Mouse (Mus musculus): ENCODE measurements around the gene Epn3.
A peak's percentile ranks its signal among the peaks of the same experiment; 100 is the strongest.

Gene Epn3

DNA sequence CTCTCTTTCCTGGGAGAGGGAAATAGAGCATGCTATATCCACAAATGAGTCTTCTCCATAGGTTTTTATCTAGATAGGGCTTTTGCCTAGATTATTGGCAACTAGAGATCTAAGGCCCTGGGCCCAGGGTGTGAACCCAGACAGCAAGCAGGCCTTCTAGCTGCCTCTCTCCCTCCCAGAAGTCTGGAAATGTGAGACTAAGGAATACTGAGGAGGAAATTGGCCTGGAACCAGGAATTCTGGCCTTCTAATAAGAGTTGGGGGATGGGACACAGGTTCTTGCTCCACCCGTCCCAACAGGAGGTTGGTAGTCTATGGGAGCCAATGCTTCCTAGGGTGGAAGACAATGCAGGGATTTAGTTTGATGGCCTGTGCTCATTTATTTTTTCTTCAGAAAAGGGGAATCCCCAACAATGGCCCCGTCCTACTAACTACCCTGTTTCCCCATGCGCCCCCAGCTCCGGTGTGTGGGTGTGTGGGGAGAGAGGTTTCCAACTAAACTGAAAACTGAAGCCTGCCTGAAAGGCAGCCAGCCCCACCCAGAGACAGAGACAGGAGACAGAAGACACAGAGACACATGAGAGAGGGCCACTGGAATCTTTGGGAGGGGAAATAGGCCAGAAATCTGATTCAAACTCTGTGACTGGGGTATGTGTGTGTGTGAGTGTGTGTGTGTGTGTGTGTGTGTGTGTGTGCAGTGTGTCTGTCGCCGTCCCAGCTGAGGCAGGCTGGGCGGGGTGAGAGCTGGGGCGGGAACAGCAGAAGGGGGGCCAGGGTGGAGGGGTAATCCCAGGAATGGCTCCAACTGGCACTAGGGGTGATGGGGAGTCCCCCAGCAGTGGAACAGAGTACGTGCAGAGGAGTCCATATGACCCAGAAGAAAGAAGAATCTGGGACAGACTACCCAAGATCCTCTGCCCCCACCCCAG is 30.4 kb downstream of the Epn3 start:
- DNase-seq: no peak

DNA sequence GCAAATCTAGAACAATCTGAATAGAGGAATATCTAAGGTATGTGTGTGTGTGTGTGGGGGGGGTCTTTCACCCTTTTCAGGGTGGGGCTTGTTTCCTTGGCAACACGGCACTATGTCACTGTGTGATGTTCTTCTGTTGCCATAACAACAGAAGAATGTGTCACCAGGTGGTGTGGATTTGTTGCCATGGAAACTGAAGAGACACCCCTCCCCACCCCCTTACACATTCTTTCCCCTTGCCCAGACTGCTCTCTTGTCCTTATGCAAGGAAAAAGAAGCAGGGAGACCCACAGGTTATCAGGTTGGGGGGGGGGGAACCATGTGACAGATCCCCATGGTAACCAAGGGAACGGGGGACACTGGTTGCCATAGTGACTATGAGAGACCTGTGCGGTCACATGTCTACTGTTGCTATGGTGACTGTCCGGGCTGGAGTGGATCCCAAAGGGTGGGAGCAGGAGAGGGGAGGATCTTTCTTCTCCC is 31.2 kb downstream of the Epn3 start:
- DNase-seq: peak; percentile 81

DNA sequence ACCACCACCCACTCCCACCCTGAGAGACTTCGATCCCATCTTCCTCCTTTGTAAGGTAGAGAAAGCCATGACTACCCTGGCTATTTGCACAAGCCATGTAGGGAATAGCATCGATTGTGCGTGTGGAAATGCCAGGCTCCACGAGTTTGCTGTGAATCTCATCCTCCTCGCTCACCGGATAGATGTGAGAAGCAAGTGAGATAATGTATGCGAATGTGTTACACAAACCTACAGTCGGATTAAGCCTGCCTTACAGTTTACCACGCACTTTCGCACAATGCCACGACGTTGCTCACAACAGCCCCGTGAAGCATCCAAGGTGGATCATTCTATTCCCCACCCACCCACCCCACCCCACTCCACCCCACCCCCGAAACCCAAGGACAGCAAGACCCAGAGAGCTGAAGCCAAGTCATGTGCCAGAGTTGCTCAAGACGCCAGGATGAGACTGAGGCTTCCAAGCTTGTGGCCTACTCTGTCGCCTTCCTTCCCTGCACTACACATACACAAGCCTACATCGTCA is 33.4 kb downstream of the Epn3 start:
- DNase-seq: no peak

DNA sequence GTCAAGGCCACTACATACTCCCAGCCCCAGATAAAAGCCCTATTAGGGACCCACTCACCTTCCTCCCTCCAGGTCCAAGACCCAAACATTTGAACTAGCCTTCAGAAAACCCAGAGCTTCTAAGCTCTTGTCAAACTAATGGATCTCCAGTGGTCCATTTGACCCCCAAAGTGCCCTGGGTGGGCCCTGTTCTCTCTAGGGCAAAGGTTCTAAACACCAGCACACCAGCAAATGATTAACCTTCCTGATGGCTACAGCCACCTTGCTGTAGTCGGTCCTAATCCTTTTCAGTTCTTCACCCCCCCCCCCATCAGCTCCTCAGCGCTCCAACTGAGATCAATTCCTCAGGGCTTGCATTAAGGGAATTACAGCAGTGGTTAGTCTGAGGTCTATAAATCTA is 35.6 kb downstream of the Epn3 start:
- DNase-seq: no peak

DNA sequence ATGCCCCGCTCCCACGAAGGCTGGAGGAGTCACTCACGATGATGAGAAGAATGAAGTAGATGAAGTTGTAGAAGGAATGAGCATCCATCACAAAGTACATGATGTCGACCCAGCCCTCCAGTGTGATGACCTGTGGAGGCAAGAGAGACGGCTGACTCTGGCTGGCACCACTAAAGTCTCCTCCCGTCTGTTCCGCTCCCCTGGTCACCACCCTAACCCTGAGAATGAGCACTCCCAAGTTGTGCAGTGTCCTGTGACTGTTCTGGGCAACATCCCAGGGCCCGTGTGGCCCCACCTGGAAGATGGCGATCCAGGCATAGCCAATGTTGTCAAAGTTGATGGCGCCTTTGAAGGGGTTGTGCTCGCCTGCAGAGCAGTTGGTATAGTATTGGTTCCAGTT is 37.9 kb downstream of the Epn3 start:
- no peak for DNase-seq

DNA sequence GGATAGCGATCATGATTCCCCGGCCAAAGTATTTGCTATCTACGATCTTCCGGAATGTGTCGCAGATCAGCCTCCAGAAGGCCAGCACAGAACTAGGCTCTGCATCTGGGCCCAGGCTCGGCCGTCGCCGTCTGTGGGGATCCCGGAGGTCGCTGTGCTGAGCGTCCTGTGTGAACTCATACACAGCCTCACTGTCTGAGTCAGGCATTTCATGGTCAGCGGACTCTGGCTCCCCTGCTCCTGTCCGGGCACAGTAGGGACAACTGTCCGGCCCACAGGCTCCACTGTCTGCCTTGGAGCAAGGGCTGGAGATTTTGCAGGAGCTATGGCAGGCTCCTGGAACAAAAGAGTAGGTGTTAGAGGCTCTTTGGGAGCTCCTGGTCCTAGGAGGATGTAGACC is 42.8 kb downstream of the Epn3 start:
- DNase-seq: no peak

DNA sequence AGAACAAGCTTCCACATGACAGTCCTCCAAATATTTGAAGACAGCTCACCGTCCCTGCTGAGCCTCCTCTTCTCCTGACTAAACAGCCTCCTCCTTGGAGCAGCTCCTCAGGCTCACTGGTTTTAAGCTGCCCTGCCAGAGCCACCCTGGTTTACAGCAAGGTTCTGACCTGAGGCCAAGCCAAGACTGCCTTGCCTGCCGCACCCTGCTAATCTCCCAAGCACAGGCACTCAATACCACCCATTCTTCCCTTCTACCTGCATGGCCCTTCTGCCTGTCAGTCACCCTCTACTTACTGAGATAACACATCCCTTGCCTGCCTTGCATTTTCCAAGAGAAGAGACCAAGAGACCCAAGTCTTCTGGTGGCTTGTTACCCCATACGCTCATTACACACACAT is 43.4 kb downstream of the Epn3 start:
- DNase-seq: no peak

DNA sequence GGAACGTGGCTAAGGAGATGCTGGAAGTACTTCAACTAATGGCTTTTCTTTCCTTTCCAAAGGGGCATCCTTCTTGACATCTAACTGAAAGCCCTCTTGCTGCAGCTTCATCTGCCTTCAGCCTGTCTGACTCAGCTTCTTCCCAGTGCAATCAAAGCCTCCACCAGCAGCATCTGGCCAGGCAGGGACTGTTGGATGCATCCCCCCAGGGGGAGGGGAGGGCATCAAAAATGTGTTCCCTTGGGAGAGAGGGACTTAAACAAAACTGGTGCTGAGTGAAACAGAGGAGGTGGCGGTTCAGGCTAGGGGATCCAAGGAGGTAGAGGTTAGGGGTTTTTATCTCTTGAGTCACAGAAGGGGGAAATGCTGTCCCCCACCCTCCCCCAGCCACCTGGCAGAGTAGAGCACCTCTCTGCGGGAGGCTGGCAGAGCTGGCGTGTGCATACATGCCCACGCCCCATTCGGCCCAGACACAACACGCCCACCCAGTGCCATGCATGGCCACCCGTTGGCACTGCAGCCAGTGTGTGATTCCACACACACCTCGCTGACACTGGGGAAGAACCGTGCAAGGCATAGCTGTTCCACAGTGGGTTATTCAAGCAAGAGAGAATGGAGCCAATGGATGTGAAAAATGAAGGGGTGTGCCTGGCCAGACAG is 44.5 kb downstream of the Epn3 start:
- DNase-seq: no peak

DNA sequence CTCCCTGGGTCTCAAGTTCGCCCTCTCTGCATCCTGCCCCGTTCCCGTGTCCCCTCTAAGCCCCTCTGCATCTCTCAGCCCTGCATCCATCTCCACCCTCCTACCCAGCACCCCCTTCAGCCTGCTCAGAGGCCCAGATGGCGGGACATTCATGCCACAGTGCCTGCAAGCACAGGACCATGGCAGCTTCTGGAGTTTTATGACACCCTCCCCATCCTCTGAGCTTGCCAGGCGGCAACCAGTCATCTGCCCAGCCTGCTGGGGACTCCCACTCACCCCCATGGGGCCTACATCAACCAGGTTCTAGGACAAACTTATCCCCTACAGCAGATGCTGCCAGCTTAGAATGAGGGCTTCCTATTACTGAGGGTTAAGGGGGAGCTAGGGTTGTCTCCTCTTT is 45.0 kb downstream of the Epn3 start:
- DNase-seq: peak; percentile 75

DNA sequence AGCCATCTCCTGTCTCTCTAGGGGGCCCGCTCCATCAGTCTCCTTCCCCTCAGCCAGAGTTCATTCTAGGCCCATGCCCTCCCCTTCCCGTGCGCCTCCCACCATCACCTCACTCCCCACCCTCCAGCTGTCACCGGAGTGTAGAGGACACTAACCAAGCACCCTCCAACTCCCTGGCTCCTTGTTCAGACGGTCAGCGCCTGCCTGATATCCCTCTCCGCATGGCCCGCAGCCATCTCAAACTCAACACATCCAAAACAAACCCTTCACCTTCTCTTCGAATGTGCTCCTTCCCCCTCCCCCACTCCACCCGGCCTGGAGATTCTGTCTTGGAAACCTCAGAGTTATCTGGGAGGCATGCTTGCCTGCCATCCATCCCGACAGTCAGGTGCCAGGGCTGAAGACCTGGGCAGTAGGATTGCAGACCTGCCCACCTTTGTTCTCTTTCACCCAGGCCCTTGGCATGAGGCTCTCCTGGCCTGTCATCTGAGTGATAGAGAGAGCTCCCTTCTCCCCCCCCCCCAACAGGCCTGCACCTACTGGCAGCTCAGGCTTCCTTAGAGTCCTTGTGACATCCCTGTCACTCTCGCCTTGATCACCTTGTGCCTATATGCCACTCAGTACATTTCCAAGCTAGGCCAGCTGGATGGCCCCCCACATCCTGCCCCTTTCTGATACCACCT is 48.5 kb downstream of the Epn3 start:
- DNase-seq: no peak

DNA sequence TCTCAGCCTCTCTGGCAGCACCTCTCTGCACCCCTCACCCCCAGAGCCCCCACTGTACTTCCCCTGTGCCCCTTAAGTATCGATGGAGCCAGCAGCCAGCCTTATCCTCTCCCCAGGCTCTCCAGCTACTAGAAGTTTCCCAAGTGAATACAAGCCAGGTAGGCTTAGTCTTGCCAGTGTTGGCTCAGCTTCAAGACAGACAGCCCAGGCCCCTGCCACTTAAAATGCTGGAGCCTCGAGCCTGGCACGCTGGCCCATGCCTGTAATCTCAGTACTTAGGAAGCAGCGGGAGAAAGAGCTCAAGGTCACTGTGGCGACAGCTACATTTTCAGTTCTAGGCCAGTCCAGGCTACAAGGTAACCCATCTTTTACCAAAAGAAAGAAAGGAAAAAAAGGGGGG is 49.9 kb downstream of the Epn3 start:
- no peak for DNase-seq

DNA sequence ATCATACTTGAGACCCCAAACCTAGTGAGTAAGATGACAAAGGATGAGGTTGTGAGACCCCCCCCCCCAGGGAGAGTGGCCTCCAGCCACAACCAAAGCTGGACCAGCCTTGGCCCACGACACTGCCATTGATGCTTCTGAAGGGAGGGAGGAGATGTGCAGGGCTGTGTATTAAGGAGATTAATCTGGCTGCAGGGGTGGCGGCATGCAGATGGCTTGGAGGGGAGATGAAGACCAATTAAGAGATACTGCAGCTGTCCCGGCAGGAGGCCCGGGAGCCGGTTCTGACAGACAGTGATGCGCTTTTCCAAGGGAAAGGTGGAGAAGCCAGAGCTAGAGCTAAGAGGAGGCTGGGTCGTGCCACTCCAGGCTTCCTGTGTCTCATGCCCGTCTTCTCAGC is 50.5 kb downstream of the Epn3 start:
- no peak for DNase-seq

DNA sequence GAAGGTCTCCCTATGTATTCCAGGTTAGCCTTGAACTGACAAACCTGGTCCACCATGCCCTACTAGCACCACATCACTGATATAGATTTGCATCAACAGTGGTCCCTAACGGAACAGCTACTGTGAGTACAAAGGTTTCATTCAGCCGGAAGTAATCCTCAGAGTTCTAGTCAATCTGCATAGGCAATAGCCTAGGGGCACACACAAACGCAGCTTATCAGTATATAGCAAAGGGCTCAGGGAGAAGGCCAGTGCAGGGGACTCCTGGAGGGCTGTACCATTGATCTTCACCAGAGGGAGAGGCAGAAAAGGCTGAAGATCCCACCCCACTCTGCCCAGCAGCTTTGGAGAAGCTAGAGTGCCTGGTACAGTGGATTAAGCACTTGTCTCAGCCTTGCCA is 52.8 kb downstream of the Epn3 start:
- no peak for DNase-seq

DNA sequence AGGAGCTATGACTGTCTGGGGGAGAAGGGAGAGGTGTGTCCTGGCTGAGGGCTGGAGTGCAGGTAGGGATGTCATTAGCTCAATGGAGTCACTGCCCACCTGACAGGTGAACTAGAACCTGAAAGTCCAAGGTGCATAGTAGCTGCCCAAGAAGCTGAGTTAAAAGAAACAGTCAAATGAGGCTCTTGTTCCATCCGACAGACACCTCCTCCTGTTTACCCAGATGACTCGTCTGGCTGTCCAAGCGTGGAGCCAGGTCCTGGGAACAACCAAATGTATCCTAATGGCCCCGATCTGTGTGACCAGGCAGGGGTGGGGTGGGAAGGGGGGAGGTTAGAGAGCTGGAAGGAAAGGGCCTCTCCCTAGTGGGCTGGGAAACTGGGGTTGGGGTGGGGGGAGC is 54.5 kb downstream of the Epn3 start:
- DNase-seq: no peak

DNA sequence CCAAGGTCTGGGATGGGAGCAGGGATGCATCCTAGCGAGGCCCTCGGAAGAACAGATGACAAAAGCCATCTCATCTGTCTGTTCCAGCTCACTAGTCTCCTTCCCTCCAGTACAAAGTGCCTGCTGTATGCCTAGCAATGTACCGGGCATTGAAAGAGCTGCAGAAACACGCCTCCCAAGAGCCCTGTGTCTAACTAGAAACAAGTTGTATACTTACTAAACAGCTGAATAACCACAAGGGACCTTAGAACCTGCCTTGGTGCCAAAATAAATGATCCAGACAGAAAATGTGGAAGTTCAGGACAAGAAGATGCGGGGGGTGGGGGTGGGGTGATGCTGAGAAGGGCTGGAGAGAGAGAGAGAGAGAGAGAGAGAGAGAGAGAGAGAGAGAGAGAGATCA is 54.9 kb downstream of the Epn3 start:
- no peak for DNase-seq

DNA sequence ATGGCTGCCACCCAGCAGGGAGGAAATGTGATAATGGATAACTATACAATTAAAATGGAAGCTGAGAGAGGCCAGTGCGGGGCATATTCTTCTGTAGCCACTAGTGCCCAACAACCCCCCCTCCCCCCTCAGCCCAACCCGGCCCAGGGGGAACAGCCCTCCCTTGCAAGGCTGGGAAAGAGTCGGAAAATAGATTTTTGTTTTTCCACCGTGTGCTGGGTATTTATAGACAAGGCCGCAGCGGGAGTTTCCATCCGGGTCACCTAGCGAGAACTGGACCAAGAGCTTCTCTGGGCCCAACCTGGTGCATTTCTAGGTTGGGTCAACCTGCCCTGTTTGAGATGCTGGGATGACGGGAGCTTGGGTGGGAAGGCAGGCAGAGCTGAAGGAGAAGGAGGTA is 58.0 kb downstream of the Epn3 start:
- no peak for DNase-seq

DNA sequence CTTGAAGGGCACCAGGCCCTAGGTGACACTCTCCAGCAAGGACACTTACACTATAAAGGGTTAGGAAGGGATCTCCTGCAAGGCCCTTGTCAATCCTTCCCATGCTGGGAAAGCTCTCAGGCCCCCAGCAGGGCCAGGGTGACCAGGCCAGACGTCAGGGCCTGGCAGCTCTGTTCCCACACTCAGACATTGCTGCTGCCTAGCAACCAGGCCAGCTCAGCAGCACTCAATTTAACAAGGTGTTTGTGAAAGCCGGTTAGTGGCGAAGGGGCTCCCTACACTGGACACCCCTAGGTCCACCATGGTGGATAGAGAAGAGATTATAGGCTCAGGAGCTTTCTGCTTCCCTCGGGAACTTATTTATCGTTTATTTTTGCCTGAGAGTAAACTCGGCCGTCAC is 58.7 kb downstream of the Epn3 start:
- no peak for DNase-seq

DNA sequence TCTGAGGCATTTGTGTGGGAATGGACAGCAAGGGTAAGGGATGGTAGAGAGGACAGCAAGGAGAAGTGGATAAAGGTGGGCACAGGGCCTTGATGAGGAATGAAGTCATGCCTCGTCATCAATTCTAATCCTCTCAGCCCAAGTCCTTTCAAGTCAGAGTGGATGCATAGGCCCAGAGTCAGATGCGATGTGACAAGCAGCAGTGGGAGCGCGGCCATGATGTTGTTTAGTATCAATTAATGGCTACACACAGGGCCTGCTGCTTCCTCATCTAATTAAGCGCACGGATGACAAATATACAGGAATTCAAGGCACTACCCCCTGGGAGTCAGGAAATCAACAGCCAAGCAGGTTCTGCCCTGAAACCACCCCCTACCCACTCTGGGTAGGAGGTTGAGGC is 59.4 kb downstream of the Epn3 start:
- no peak for DNase-seq

Data from layer of hippocampus, adult 9-11 months (tissue).